Mouse (Mus musculus) common myeloid progenitor, adult 5-6 weeks (primary cell): ENCODE measurements around the gene Rtn4rl1. TPM values are rescaled to one million over a fixed set of nuclear protein-coding genes. Genes with fewer than 3 reads are reported as not detected.

Source experiments
- ATAC-seq: replicated peaks from 2 replicates; pipeline ENCODE4 v1.8.0; 2016; ENCODE audit warnings: low read depth, mild to moderate bottlenecking, moderate TSS enrichment, inconsistent platforms; ENCODE audit not compliant: poor library complexity, severe bottlenecking
- total RNA-seq: library from RNA; stranded (forward); fragments of 200-1000, 187-1606 nt; gene quantifications from 2 replicates; pipeline ENCODE4 v1.2.3, GENCODE M21; 2017

Gene Rtn4rl1
- 0.24 and 1.6 TPM in 2 replicates for total RNA-seq

GRCm38 (mm10) chr11:75193256-75194071, at the start of gene Rtn4rl1:
TSS of gene Rtn4rl1 (plus strand) at chr11:75193783.
- no peak for ATAC-seq

GRCm38 (mm10) chr11:75145841-75146240, 47.7 kb upstream of the Rtn4rl1 start:
- no peak for ATAC-seq

GRCm38 (mm10) chr11:75147106-75147845, 46.3 kb upstream of the Rtn4rl1 start:
- peak; percentile 41; the same call in 1 of the 2 replicates for ATAC-seq

GRCm38 (mm10) chr11:75147846-75148168, 45.8 kb upstream of the Rtn4rl1 start:
- 0 out of 2 replicates have a peak, but pooled peaks have one; percentile 20 for ATAC-seq

- ATAC-seq = no peak
Observed at GRCm38 (mm10) chr11:75148332-75149035, 45.1 kb upstream of the Rtn4rl1 start.

- no peak for ATAC-seq
Observed at GRCm38 (mm10) chr11:75150346-75150745, 43.2 kb upstream of the Rtn4rl1 start.

- ATAC-seq = peak; percentile 77
Observed at GRCm38 (mm10) chr11:75152603-75153557, 40.7 kb upstream of the Rtn4rl1 start.

- peak; percentile 68 for ATAC-seq
Observed at GRCm38 (mm10) chr11:75154053-75154585, 39.5 kb upstream of the Rtn4rl1 start.

GRCm38 (mm10) chr11:75155985-75156384, 37.6 kb upstream of the Rtn4rl1 start:
- ATAC-seq = no peak

- no peak for ATAC-seq
Observed at GRCm38 (mm10) chr11:75156416-75156815, 37.2 kb upstream of the Rtn4rl1 start.

GRCm38 (mm10) chr11:75157037-75157436, 36.5 kb upstream of the Rtn4rl1 start:
- ATAC-seq = no peak

- no peak for ATAC-seq
Observed at GRCm38 (mm10) chr11:75157901-75158300, 35.7 kb upstream of the Rtn4rl1 start.

GRCm38 (mm10) chr11:75158432-75158831, 35.2 kb upstream of the Rtn4rl1 start:
- ATAC-seq = peak; percentile 52

GRCm38 (mm10) chr11:75159564-75159963, 34.0 kb upstream of the Rtn4rl1 start:
- ATAC-seq = peak; percentile 50; the same call in 1 of the 2 replicates

GRCm38 (mm10) chr11:75160954-75161353, 32.6 kb upstream of the Rtn4rl1 start:
- ATAC-seq = no peak

GRCm38 (mm10) chr11:75161417-75162008, 32.1 kb upstream of the Rtn4rl1 start:
- ATAC-seq = no peak

- no peak for ATAC-seq
Observed at GRCm38 (mm10) chr11:75162591-75163080, 30.9 kb upstream of the Rtn4rl1 start.

GRCm38 (mm10) chr11:75163379-75163778, 30.2 kb upstream of the Rtn4rl1 start:
- ATAC-seq = no peak

- ATAC-seq = no peak
Observed at GRCm38 (mm10) chr11:75164051-75164450, 29.5 kb upstream of the Rtn4rl1 start.
